Mouse (Mus musculus) forebrain, postnatal 0 days (tissue): Measurements from ENCODE around the gene Ears2. TPM values are rescaled to one million over a fixed set of nuclear protein-coding genes. Genes with fewer than 3 reads are reported as not detected.

Experiments used
- ATAC-seq: fragments of 200-750 bp; cut with Nextera tagmentation; 2 replicates; pipeline ENCODE4 v1.8.0; 2017; ENCODE audit warnings: mild to moderate bottlenecking, moderate library complexity
- DNase-seq: peaks from one replicate; pipeline ENCODE4 v3.0.0-alpha.2; 2015
- H3K27ac ChIP-seq: fragments of 300-500 bp; sonication (generic); 2 replicates; pipeline ENCODE4 v1.5.1; 2014; ENCODE audit warnings: low read depth, mild to moderate bottlenecking, antibody characterized with exemption, low read length, moderate library complexity, mixed read lengths
- H3K27me3 ChIP-seq: fragments of 300-500 bp; sonication (generic); 2 replicates; pipeline ENCODE4 v1.6.1; 2014; ENCODE audit warnings: mild to moderate bottlenecking, low read length, mixed read lengths; ENCODE audit not compliant: insufficient read depth
- H3K36me3 ChIP-seq: fragments of 300-500 bp; sonication (generic); 2 replicates; pipeline ENCODE4 v1.6.1; 2014; ENCODE audit warnings: mild to moderate bottlenecking, moderate library complexity; ENCODE audit not compliant: insufficient read depth
- H3K4me1 ChIP-seq: fragments of 300-500 bp; sonication (generic); 2 replicates; pipeline ENCODE4 v1.6.1; 2014; ENCODE audit warnings: antibody characterized with exemption; ENCODE audit not compliant: insufficient read depth
- H3K4me2 ChIP-seq: fragments of 300-500 bp; sonication (generic); 2 replicates; pipeline ENCODE4 v1.6.1; 2014; ENCODE audit warnings: low read depth, mild to moderate bottlenecking, moderate library complexity
- H3K4me3 ChIP-seq: fragments of 300-500 bp; sonication (generic); 2 replicates; pipeline ENCODE4 v1.5.1; 2014; ENCODE audit warnings: low read depth, low read length, mixed read lengths
- H3K9ac ChIP-seq: fragments of 300-500 bp; sonication (generic); 2 replicates; pipeline ENCODE4 v1.6.1; 2014; ENCODE audit warnings: mild to moderate bottlenecking
- H3K9me3 ChIP-seq: fragments of 300-500 bp; sonication (generic); 2 replicates; pipeline ENCODE4 v1.6.1; 2016; ENCODE audit warnings: low read length
- CTCF ChIP-seq: sonication (generic); IDR thresholded peaks from 2 replicates; pipeline ENCODE4 v1.5.1; 2016; ENCODE audit warnings: antibody characterized with exemption, control low read depth, low read depth
- WGBS: fragments of 180-500 bp; shearing (Covaris S2); extraction: QIAGEN DNeasy Blood & Tissue Kit; methylation state at CpG from one replicate; pipeline ENCODE4 v1.1.7; 2014; 5-methylcytosine and 5-hydroxymethylcytosine counted together
- polyA plus RNA-seq: library from polyadenylated mRNA; unstranded; fragments of >200 nt; fragmentation: Nextera tagmentation; extraction: Ambion mirVana; gene quantifications from 2 replicates; pipeline ENCODE4 v1.2.1, GENCODE M21; 2015
- total RNA-seq: library from RNA; depleted of rRNA; stranded (reverse); fragments of >200 nt; gene quantifications from 2 replicates; pipeline ENCODE4 v1.2.3, GENCODE M21; 2014; rRNA removed

Ears2 gene
- total and polyA plus RNA-seq, 2 experiments from 2014 or later, result 8.8 to 16.7 TPM

DNA sequence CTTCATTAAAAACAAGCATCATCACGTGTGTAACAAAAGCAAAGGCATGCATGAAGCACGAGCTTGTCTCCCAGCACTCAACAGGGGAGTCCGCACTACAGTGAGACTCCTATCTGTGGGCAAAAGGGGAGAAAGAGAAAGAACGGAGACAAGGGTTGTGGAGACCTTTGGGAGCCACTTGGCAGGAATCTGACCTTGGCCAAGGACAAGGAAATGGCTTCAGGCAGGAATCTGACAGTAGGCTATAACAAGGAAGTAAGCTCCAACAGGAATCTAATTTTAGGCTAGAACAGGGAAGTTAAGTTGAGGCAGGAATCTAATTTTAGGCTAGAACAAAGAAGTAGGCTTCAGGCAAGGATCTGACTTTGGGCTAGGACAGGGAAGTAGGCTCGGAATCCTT lies 71.1 kb downstream of the Ears2 start:
- Histone ChIP-seq H3K27ac (no peak overlapping the region), H3K4me1 (no peaks in the 10 kb centered on the region), H3K4me2 (no peak overlapping the region), H3K27me3 (no peaks in the 10 kb centered on the region), H3K9me3 (no peaks in the 10 kb centered on the region), H3K4me3 (no peak overlapping the region), H3K36me3 (peaks cover 86% of the 10 kb centered on the region), H3K9ac (no peak overlapping the region)
- DNase-seq (no peak), ATAC-seq (no peak)
- WGBS, result 89% methylated on average over 5 of the region's 5 CpGs
- TF ChIP-seq CTCF, result no peak

Other genes with a start within 250 kb of the Ears2 start
- 0.31 and 0.67 TPM in 2 replicates for gene Scnn1b, start 202.2 kb downstream of the Ears2 start, total RNA-seq
- gene Scnn1b, start 202.2 kb downstream of the Ears2 start, polyA plus RNA-seq, result 0.24 and 0.54 TPM in 2 replicates
- 23.4 and 32.5 TPM in 2 replicates for gene Cog7, start 85.6 kb downstream of the Ears2 start, total RNA-seq
- 7.9 and 24.7 TPM in 2 replicates for gene Cog7, start 85.6 kb downstream of the Ears2 start, polyA plus RNA-seq
- 29.5 and 29.8 TPM in 2 replicates for gene Gga2, start 46.0 kb downstream of the Ears2 start, total RNA-seq
- gene Gga2, start 46.0 kb downstream of the Ears2 start, polyA plus RNA-seq, result 17.7 and 25.5 TPM in 2 replicates
- gene Ubfd1, start 88 bp downstream of the Ears2 start, total RNA-seq, result 76.2 and 105 TPM in 2 replicates
- gene Ubfd1, start 88 bp downstream of the Ears2 start, polyA plus RNA-seq, result 38.5 and 54.5 TPM in 2 replicates
- 28.4 and 42.9 TPM in 2 replicates for gene Ndufab1, start 34.6 kb upstream of the Ears2 start, total RNA-seq
- gene Ndufab1, start 34.6 kb upstream of the Ears2 start, polyA plus RNA-seq, result 655 and 742 TPM in 2 replicates
- 1.8 and 4.1 TPM in 2 replicates for gene Palb2, start 65.7 kb upstream of the Ears2 start, total RNA-seq
- gene Palb2, start 65.7 kb upstream of the Ears2 start, polyA plus RNA-seq, result 1.3 and 1.4 TPM in 2 replicates
- 108 and 114 TPM in 2 replicates for gene Dctn5, start 65.8 kb upstream of the Ears2 start, total RNA-seq
- 136 and 157 TPM in 2 replicates for gene Dctn5, start 65.8 kb upstream of the Ears2 start, polyA plus RNA-seq
- 4.0 and 7.3 TPM in 2 replicates for gene Plk1, start 92.2 kb upstream of the Ears2 start, total RNA-seq
- 10.5 and 11.4 TPM in 2 replicates for gene Plk1, start 92.2 kb upstream of the Ears2 start, polyA plus RNA-seq
- 1.8 and 3.0 TPM in 2 replicates for gene Ern2, start 118.9 kb upstream of the Ears2 start, total RNA-seq
- gene Ern2, start 118.9 kb upstream of the Ears2 start, polyA plus RNA-seq, result 0.60 and 0.96 TPM in 2 replicates
- gene Chp2, start 152.2 kb upstream of the Ears2 start, total RNA-seq, result 1.00 and 1.5 TPM in 2 replicates
- gene Chp2, start 152.2 kb upstream of the Ears2 start, polyA plus RNA-seq, result 0.98 and 1.1 TPM in 2 replicates
- 182 and 207 TPM in 2 replicates for gene Prkcb, start 221.5 kb upstream of the Ears2 start, total RNA-seq
- 91.8 and 145 TPM in 2 replicates for gene Prkcb, start 221.5 kb upstream of the Ears2 start, polyA plus RNA-seq